Mouse (Mus musculus) gastrocnemius, adult 18-20 months (tissue): ENCODE results near the gene Adipor1. TPM values are rescaled to one million over a fixed set of nuclear protein-coding genes. Genes with fewer than 3 reads are reported as not detected.
"Not testable (repeated sequence)": the region's sequence is repeated elsewhere in the genome, so short reads cannot be mapped to it uniquely, and the experiment has no call there.

Experiments used
- DNase-seq: peaks from one replicate; pipeline ENCODE4 v3.0.0; 2021; ENCODE audit warnings: low spot score
- total RNA-seq, 2 experiments: library from RNA; stranded (reverse); gene quantifications; 2 replicates each; pipeline ENCODE4 v1.2.3; 2021

Adipor1 gene
- total RNA-seq, 2 experiments from 2014 or later: 184 to 193 TPM

GRCm38 (mm10) chr1:134418414-134418975 lies 3.3 kb downstream of the Adipor1 start:
- no peak for DNase-seq

DNA sequence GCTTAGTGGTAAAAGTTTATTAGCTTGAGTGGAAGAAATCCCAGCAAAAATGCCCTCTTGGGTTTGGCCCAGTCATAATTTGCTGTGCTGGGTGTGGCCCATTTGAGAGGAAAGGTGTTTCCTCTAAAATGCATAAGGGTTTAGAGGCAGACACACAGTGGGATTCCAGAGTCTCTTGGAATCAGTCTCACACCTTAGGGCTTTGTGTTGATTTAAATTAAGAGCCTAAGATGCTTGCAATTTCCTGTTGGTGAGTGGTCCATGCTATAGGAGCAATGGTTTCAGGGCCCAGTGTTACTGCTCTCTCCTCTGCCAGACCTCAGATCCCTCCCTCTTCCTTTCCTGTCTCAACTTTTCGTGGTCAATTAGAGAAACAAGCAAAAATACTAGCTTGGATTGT lies 4.0 kb downstream of the Adipor1 start:
- no peak for DNase-seq

DNA sequence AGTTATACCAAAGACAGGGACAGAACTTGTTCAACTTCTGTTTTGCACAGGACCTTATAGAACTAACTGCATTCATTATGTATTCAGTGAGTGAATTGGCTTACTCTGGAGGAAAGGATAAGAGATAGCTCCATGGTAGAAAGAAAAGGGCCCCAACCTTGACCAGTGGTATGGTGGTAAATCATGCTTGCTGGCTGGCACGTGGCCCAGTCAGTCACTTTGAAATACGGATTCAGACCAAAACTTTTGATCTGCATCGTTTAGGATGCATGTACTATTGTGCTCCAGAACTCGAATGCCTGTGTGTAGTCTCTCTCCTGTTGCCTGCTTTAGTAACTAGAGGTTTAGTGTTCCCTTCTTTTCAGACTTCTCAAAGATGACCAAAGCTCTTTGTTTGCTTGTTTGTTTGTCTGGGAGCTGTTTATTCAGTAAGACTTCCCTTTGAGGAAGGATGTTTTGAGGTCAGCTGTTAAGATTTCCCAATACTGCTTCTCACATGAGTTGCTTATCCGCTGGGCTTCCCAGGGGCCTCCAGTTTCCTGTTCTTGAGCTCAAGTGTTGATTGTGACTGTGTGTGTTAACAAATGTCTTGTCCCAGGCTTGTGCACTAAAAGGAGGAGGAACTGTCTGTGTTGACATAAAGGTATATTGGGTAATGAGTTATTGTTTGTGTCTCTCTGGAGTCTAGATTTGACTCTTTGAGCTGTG lies 4.7 kb downstream of the Adipor1 start:
- no peak for DNase-seq

- no peak for DNase-seq
These were observed 8.7 kb downstream of the Adipor1 start for GRCm38 (mm10) chr1:134423911-134424310.

- DNase-seq: no peak
These were observed 11.1 kb downstream of the Adipor1 start for GRCm38 (mm10) chr1:134426289-134426688.

DNA sequence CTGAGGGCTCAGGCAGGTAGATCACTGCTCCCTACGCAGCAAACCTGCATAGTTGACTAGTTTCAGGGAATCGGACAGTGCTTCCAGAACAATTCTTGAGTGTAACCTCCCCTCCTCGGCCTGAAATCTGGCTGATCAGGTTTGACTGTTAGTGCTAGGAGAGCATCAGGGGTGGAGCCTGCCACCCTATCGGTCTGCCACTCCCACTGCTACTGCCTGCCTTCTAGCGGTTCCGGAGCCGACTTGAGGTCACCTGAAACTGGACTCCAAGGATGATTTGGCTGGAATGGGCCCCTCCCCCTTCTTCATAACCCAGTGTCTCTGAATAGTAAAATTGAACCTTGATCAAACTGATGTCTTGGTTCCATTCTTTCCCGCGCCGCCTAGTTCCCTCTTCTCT lies 17.8 kb downstream of the Adipor1 start:
- DNase-seq: no peak

- DNase-seq: no peak
These were observed 18.3 kb downstream of the Adipor1 start for GRCm38 (mm10) chr1:134433473-134433872.

DNA sequence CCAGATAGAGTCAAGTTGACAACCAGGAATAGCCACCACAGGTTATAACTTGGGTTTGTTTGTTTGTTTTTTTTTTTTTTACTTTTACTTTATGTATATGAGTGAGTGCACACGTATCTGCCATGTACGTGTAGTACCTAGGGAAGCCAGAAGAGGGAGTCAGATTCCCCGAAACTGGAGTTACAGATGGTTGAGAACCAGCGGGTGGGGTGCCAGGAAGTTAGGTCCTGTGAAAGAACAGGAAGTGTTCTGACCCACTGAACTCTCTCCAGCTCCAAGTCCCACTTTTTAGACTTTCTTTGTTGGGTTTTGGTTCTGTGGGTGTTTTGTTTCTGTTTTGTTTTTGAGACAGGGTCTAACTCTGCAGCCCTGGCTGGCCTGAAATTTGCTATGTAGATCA lies 20.2 kb downstream of the Adipor1 start:
- no peak for DNase-seq

GRCm38 (mm10) chr1:134440437-134440836 lies 25.3 kb downstream of the Adipor1 start:
- no peak for DNase-seq

DNA sequence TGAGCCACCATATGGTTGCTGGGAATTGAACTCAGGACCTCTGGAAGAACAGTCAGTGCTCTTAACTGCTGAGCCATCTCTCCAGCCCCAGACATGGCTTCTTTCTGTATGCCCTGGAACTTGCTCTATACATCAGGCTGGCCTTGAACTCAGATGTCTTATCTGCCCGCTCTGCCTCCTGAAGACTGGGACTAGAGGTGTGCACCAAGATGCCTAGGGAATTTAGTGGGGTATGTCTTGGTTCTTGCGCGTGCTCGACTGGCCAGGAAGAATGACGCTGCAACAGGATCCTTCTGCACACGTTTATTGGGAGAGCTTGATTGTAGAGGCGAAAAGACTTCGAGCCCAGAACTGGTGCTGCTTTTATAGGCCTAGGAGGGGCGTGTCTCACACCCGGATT lies 26.6 kb downstream of the Adipor1 start:
- not testable (repeated sequence) for DNase-seq

DNA sequence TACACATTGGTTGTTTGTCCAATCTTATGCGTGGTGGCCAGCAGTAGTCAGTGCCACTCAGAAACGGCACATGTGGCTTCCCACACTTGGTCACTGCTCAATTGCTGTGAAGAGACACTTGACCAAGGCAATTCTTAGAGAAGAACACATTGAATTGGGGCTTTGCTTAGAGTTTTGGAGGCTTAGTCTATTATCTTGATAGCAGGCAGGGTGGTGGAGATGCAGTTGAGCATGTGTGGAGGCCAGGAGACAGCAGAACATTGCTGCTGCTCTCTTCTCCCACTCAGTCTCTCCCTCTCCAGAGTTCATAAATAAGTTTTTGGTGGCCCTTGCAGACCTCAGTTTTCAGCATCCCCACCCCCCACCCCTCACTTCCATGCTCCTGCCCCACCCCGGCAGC lies 27.2 kb downstream of the Adipor1 start:
- no peak for DNase-seq

DNA sequence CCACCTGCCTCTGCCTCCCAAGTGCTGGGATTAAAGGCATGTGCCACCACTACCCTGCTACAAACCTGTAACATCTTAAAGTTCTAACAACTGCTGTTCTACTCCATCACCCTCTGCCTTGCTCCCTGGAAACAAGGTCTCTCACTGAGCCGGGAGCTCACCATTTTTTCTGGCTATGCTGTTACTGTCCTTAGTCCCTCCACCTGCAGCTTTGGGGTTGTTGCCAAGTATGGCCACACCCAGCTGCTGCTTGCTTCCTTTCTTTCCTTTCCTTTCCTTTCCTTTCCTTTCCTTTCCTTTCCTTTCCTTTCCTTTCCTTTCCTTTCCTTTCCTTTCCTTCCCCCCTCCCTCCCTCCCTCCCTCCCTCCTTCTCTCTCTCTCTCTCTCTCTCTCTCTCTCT lies 28.1 kb downstream of the Adipor1 start:
- DNase-seq: not testable (repeated sequence)

DNA sequence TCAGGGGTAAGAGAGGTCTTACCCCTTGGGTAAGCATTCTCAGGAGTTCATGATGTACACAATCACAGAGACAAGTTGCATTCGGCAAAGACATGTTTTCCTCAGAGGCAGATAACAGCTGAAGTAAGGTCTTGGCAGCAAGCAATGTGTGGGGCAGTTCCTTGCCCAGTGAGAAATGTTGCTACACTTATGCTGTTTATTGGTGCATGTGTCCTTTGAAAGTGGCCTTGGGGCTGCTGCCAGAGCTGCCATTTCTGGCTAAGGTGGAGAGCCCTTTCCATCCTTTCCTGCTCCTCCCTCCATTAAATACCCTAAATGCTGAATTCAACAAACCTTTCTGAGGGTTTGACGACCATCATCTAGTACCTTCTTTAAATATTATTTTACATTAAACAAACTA lies 30.2 kb downstream of the Adipor1 start:
- no peak for DNase-seq

- DNase-seq: not testable (repeated sequence)
These were observed 33.4 kb downstream of the Adipor1 start for GRCm38 (mm10) chr1:134448537-134448936.

GRCm38 (mm10) chr1:134450201-134450600 lies 35.0 kb downstream of the Adipor1 start:
- no peak for DNase-seq

- peak; percentile 15 for DNase-seq
These were observed 35.8 kb downstream of the Adipor1 start for GRCm38 (mm10) chr1:134450986-134451385.

DNA sequence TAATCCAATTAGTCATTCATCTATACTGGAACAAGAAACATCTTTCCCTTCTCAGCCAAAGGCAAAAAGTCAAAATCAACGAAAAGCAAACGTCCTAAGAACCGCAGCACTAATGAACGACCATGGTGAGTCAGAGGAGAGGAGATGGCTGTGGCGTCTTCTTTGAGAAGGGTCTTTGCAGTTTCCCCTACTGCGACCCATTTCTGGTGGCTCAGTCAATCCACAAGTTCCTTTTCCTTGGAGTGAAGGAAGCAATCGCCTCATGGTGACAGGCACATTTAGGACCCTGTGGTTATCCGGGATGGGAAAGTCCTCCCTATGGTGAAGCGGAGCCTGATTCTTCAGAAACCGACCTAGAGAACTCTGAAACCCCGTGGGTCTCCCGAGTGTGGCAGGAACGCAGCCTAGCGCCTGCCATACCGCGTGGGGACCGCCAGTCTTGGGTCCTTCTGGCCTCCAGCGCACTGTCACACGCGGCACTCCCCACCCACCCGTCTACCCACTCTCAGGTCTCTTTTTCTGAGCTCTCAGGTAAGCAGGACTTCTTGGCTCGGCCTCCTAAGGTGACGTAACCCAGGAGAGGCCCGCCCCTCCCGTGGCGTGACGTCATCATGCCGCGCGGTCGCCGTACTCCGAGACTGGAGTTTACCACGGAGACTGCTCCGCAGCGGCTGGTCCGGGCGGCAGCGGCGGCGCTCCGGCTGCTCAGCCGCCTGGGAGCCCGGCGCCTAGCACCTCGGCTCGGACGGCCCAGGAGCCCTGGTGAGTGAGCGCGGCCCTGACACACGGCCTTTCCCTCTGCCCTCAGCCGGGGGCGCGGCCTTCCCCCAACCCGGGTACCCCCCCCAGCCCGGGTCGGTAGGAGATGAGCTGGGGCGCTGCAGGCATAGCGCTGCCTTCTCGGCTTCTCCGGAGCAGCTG lies 40.0 kb downstream of the Adipor1 start, which contains the start of gene Klhl12:
Klhl12 (plus strand) TSS at position 628 of the 921 bp plus-strand sequence.
- peak; percentile 94 for DNase-seq

DNA sequence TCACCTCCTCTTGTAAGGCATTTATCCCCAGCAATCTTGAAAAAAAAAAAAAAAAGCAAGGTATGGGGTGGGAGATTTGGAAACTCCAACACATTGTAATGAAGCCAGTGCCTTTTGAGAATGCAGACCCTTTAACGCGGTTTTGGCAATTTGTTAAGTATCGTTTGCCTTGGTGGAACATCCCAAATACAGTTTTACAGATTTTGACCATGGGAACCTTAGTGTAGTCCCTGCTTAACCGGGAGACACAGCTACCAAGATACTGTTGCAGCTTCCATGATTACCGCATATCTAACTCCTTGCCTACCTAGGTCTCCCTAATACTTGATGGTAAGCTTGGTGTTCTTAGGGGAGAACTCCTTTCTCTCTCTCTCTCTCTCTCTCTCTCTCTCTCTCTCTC lies 40.9 kb downstream of the Adipor1 start:
- DNase-seq: no peak

DNA sequence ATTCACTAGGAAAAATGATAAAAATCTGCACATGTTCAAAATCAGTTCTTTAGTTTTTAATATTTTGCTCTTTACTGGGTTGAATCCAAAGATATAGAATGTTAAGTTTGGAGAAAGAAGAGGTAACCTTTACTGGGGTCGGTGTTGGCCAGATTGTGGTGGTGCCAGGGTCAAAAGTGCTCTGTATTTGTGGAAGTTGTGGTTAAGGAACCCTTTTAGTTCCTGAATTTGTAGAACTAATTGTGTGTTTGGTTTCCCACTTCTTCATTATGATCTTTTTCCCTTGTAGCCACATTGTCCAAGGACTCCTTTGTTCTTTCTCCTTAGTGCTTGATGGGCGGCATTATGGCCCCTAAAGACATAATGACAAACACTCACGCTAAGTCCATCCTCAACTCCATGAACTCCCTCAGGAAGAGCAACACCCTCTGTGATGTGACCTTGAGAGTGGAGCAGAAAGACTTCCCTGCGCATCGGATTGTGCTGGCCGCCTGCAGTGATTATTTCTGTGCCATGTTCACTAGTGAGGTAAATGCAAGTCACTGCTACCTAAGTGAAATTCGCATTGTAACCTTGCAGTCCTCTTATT lies 43.1 kb downstream of the Adipor1 start:
- DNase-seq: no peak

DNA sequence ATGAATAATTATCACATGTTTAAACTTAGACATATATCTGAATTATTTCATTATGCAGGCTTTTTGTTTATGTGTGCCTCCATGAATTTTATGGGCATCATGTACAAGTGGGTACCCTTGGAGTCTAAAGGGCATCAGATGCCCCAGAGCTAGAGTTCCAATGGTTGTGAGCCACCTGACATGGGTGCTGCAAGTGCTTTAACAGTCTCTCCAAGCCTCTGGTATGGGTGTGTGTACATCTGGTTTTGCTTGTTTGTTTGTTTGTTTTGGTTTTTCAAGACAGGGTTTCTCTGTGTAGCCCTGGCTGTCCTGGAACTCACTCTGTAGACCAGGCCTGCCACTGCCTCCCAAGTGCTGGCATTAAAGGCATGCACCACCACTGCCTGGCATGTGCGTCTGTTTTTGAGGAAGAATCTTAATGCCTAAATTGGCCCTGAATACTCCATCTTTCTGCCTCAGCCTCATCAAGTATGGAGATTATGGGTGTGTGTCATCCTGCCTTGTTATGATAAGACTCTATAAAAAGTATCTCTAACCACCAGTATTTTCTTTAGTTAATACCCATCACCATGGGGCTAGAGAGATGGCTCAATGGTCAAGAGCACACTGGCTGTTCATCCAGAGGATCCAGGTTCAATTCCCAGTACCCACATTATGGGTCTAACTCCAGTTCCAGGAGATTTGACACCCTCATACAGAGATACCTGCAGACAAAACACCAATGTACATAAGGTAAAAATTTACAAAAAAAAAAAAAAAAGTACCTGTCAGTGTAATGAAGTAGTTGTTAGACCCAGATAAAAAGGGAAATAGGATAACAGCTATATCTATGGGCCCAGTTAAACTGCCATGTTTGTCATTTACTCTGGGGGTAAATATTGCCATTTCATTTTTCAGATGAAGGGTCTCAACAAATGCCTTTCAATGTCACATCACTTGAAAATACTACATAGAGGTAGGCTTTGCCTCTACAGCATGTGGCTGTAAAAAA lies 45.4 kb downstream of the Adipor1 start:
- no peak for DNase-seq
